Mouse (Mus musculus) heart, embryonic 13.5 days (tissue): ENCODE results near the gene H2-DMb1. TPM values are rescaled to one million over a fixed set of nuclear protein-coding genes. Genes with fewer than 3 reads are reported as not detected.
A peak's percentile ranks its signal among the peaks of the same experiment; 100 is the strongest.

Experiments
- ATAC-seq: fragments of 200-750 bp; cut with Nextera tagmentation; 2 replicates; pipeline ENCODE4 v1.8.0; 2017; ENCODE audit warnings: moderate TSS enrichment; ENCODE audit not compliant: insufficient number of reproducible peaks, low FRiP score, low TSS enrichment; ENCODE audit errors: extremely low read depth
- H3K27ac ChIP-seq: fragments of 300-500 bp; sonication (generic); replicated peaks from 2 replicates; pipeline ENCODE4 v1.5.1; 2015; ENCODE audit warnings: moderate library complexity, mild to moderate bottlenecking, inconsistent platforms
- H3K27me3 ChIP-seq: fragments of 300-500 bp; sonication (generic); replicated peaks from 2 replicates; pipeline ENCODE4 v1.6.1; 2015; ENCODE audit warnings: mild to moderate bottlenecking, inconsistent platforms
- H3K36me3 ChIP-seq: fragments of 300-500 bp; sonication (generic); 2 replicates; pipeline ENCODE4 v1.6.1; 2015; ENCODE audit warnings: mild to moderate bottlenecking, inconsistent platforms
- H3K4me1 ChIP-seq: fragments of 300-500 bp; sonication (generic); 2 replicates; pipeline ENCODE4 v1.6.1; 2015; ENCODE audit warnings: inconsistent platforms
- H3K4me2 ChIP-seq: fragments of 300-500 bp; sonication (generic); 2 replicates; pipeline ENCODE4 v1.6.1; 2015; ENCODE audit warnings: inconsistent platforms, mild to moderate bottlenecking, moderate library complexity
- H3K4me3 ChIP-seq: fragments of 300-500 bp; sonication (generic); 2 replicates; pipeline ENCODE4 v1.5.1; 2015; ENCODE audit warnings: moderate library complexity, mild to moderate bottlenecking, inconsistent platforms
- H3K9ac ChIP-seq: fragments of 300-500 bp; sonication (generic); 2 replicates; pipeline ENCODE4 v1.6.1; 2015; ENCODE audit warnings: inconsistent platforms, mild to moderate bottlenecking, moderate library complexity
- H3K9me3 ChIP-seq: fragments of 300-500 bp; sonication (generic); 2 replicates; pipeline ENCODE4 v1.6.1; 2016; ENCODE audit warnings: inconsistent platforms
- WGBS: fragments of 180-500 bp; shearing (Covaris S2); methylation state at CpG from one replicate; pipeline ENCODE4 v1.1.7; 2015; ENCODE audit warnings: mixed read lengths; 5-methylcytosine and 5-hydroxymethylcytosine counted together
- polyA plus RNA-seq: library from polyadenylated mRNA; unstranded; fragments of >200 nt; fragmentation: Nextera tagmentation; extraction: Ambion mirVana; gene quantifications from 2 replicates; pipeline ENCODE4 v1.2.1, GENCODE M21; 2015

Gene H2-DMb1
- polyA plus RNA-seq, 1 experiment from 2014 or later, result 0.27 TPM

DNA sequence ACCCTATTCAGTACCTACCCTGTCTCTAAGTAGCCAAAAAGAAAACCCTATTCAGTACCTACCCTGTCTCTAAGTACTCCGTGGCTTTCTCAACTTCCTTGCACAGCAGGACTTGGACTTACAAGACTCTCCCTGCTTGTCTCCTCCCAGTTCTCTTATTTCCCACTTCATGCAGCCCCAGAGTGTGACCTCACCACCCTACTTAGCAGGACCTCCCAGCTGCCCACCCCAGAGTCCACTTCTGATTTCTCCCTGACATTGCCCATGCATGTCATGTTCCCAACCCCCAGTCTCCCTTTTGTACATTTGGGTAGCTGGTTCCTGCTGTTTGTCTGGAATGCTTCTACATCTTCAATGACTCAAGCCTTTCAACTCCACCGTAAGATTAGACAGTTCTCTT, 29.4 kb upstream of the H2-DMb1 start:
- no peak for ATAC-seq
- H3K4me3 ChIP-seq, result peak overlapping the region; percentile 99
- H3K4me2 ChIP-seq, result peak overlapping the region; percentile 100
- no peaks in the 10 kb centered on the region for H3K9me3 ChIP-seq
- WGBS, result 8% methylated on average over 2 of the region's 2 CpGs
- peaks cover 1% of the 10 kb centered on the region; the same call in 1 of the 2 replicates for H3K27me3 ChIP-seq
- H3K9ac ChIP-seq, result peak overlapping the region; percentile 100
- H3K27ac ChIP-seq, result peak overlapping the region; percentile 100
- peaks cover 21% of the 10 kb centered on the region for H3K36me3 ChIP-seq
- H3K4me1 ChIP-seq, result peaks cover 44% of the 10 kb centered on the region

DNA sequence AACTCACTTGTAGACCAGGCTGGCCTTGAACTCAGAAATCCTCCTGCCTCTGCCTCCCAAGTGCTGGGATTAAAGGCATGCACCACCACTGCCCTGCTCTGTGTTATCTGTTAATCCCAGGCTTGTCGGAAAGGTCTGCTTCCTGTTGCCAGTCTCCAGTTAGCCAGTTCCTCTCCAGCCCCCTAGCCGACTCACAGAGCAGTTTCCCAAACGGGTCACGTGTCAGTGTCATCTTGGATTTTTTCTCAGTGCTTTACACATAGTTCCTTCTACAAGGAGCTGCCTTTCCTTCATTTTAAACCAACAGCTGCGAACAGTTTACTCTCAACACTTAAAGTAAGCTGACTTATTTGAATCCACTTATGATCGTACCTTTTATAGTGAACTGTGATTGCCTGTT, 28.2 kb upstream of the H2-DMb1 start:
- Histone ChIP-seq H3K36me3 (peaks cover 14% of the 10 kb centered on the region), H3K27me3 (peaks cover 10% of the 10 kb centered on the region; the same call in 1 of the 2 replicates), H3K4me2 (peak overlapping the region; percentile 100; the same call in 1 of the 2 replicates), H3K27ac (no peak overlapping the region), H3K4me1 (peaks cover 52% of the 10 kb centered on the region), H3K9me3 (no peaks in the 10 kb centered on the region), H3K9ac (no peak overlapping the region), H3K4me3 (no peak overlapping the region; the same call in 1 of the 2 replicates)
- WGBS, result 65% methylated on average over 6 of the region's 6 CpGs
- ATAC-seq, result no peak

DNA sequence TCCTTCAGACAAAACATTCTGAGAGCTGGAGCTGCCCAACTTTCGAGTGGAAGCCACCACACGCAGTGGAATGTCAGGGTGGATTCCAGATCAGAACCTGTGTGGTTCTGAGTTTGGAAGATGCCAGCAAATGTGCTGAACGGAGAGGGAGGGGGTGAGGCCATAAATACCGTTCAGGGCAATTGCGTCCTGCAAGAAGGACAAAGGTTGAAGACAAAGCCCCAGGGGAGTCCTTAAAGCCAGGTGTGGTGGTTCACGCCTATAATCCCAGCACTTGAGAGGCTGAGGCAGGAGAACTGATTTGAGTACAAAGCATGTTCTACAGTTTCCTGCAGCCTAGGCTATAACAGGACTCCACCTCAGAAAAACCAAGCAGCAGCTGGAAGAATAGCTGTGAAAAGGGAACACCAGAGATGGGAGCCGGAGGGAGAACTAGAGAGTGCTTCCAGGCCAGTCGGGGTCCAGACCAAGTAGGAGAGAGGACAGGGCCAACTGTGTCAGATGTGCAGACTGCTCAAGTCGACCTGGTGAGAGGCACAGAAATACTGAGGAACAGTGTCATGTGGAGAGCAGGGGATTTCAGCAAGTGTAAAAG, 25.9 kb upstream of the H2-DMb1 start:
- Histone ChIP-seq H3K9ac (no peak overlapping the region), H3K36me3 (peaks cover 14% of the 10 kb centered on the region), H3K27ac (no peak overlapping the region), H3K4me1 (peaks cover 52% of the 10 kb centered on the region), H3K4me2 (no peak overlapping the region), H3K9me3 (no peaks in the 10 kb centered on the region), H3K4me3 (no peak overlapping the region), H3K27me3 (peaks cover 15% of the 10 kb centered on the region; the same call in 1 of the 2 replicates)
- WGBS, result 59% methylated on average over 9 of the region's 9 CpGs
- ATAC-seq, result no peak

DNA sequence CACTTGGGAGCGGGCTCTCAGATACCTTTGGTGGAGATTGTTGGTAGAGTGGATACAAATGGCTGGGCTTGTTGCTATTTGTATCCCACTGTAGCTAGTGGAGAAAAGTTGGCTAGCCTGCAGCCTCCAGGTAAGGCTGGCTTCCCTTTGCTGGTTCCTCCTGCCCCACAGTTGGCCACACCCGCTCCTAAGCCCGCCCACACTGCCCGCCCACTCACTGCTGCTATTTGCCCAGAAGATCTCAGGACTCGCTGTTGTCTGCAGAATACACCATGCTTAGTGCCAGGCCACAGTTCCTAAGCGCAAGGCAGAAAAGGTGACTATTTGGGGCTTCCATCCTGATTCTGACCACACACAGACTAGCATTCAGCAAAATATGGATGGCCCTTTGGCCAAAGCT, 25.4 kb upstream of the H2-DMb1 start:
- H3K9me3 ChIP-seq, result no peaks in the 10 kb centered on the region
- no peak overlapping the region for H3K4me3 ChIP-seq
- ATAC-seq, result no peak
- H3K4me2 ChIP-seq, result no peak overlapping the region
- H3K27ac ChIP-seq, result no peak overlapping the region
- peaks cover 52% of the 10 kb centered on the region for H3K4me1 ChIP-seq
- H3K27me3 ChIP-seq, result peaks cover 15% of the 10 kb centered on the region; the same call in 1 of the 2 replicates
- H3K36me3 ChIP-seq, result peaks cover 14% of the 10 kb centered on the region
- WGBS, result 31% methylated on average over 6 of the region's 6 CpGs
- H3K9ac ChIP-seq, result no peak overlapping the region

DNA sequence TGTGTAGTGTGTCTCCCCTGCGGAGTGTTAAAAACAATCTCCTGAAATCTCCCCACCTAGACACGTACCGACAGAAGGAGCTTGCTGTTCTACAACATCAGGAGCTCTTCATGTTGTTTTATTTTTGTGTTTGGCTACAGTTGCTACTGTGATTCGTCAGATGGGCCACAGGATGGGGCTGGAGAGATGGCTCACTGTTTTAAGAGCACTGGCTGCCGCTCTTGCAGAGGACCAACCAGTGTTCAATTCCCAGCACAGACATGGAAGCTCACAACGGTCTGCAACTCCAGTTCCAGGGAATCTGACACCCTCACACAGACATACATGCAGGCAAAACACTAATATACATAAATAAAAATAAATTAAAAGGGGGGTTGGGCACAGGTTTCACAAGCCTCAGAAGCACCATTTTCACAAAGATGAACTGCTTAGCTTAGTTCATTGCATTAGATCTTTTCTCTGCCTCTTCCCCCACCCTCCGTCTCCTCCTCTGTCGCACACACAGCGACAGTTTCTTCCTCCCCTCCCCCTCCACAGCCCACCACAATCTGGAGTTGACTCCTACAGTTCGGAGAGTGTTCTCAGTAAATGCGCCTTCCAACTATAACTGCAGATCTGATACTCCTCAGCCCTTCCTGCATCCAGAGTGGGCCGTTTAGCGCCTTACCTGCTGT, 24.5 kb upstream of the H2-DMb1 start:
- no peak overlapping the region for H3K27ac ChIP-seq
- peaks cover 15% of the 10 kb centered on the region; the same call in 1 of the 2 replicates for H3K27me3 ChIP-seq
- peaks cover 49% of the 10 kb centered on the region for H3K4me1 ChIP-seq
- peaks cover 14% of the 10 kb centered on the region for H3K36me3 ChIP-seq
- H3K4me3 ChIP-seq, result no peak overlapping the region
- no peaks in the 10 kb centered on the region for H3K9me3 ChIP-seq
- ATAC-seq, result no peak
- WGBS, result 28% methylated on average over 13 of the region's 13 CpGs
- peak overlapping the region; percentile 8; the same call in 1 of the 2 replicates for H3K9ac ChIP-seq
- peak overlapping the region; percentile 20; the same call in 1 of the 2 replicates for H3K4me2 ChIP-seq

DNA sequence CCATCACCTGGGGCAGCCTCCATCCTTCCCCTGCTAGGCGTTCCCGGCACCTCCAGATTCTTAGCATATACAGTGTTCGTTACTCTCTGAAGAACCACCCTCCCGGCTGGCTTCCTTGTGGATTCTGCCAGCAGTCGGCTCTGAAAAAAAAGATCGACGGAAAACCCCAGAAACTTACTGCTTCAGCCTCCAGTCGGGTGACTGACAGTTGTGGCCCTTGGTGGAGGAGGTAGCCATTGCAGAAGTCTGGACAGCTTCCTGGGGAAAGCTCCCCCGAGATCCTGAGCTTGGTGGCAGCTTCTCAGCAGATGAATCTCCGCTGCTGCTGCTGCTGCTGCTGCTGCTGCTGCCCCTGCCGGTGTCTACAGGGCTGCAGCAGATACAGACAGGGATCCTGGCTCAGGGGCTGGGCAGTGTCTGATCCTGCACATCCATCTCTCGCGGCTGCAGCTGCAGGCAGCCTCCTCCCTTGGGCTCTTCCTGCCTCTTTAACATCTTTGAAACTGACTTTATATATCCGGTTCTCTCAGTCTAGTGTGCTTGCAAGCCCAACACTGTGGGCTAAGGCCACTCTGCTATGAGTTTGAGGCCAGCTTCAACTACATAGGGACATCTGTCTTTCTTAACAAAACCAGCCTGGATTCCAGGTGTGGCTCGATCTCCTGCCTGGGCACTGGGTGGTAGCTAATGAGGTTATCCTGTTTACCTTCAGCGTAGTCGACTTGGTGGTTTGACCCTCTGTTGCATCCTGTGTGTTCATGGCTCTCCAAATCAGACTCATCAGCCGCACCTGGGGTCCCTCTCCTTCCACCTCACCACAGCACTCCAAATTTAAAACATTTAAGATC, 23.7 kb upstream of the H2-DMb1 start:
- WGBS, result 19% methylated on average over 18 of the region's 18 CpGs
- ATAC-seq, result no peak
- H3K4me3 ChIP-seq, result no peak overlapping the region
- peaks cover 41% of the 10 kb centered on the region for H3K4me1 ChIP-seq
- peak overlapping the region; percentile 8; the same call in 1 of the 2 replicates for H3K9ac ChIP-seq
- H3K27ac ChIP-seq, result no peak overlapping the region
- peaks cover 15% of the 10 kb centered on the region; the same call in 1 of the 2 replicates for H3K27me3 ChIP-seq
- no peaks in the 10 kb centered on the region for H3K9me3 ChIP-seq
- peak overlapping the region; percentile 20; the same call in 1 of the 2 replicates for H3K4me2 ChIP-seq
- peaks cover 14% of the 10 kb centered on the region for H3K36me3 ChIP-seq

DNA sequence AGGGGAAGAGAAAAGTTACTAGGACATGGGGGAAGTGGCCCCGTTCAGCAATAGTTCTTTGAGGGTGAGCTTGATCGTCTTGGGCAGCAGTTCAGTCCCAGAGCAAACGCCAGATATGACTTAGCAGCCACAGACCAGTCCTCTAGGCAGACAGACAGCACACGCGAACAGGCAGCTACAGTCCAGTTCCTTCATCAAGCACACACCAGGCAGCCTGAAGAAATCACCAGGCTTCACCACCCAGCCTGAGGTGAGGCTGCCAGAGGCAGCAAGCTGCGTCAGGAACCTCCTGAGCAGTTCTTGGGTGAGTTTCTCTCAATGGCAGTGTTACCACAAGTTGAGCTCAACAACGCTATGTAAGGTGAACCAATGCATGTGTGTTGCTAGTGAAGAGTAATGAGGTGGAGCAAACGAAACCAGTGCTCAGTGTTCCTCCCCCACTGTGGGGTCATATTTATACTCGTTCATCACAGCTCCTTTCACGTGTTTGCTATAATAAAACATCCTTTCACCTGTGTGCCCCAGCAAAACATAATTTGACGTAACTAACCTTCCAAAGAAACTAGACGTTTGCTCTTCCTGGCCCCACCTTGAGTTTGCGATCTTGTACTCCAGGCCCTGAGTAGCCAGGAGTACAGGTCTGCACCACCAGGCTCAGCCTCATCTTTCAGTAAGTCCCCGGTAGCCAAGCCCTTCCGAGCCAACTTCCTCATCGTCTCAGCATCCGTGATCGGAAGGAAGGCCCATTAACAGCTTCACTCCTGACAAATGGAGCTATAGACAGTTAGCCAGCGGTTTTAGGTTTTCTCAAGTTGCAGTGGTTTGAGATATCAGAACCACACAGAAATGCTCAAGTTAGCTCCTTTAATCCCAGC, 22.6 kb upstream of the H2-DMb1 start:
- Histone ChIP-seq H3K4me1 (peaks cover 32% of the 10 kb centered on the region), H3K36me3 (peaks cover 14% of the 10 kb centered on the region), H3K4me3 (no peak overlapping the region), H3K27ac (no peak overlapping the region), H3K27me3 (peaks cover 15% of the 10 kb centered on the region; the same call in 1 of the 2 replicates), H3K9me3 (no peaks in the 10 kb centered on the region), H3K9ac (no peak overlapping the region), H3K4me2 (no peak overlapping the region)
- no peak for ATAC-seq
- WGBS, result 74% methylated on average over 19 of the region's 19 CpGs

DNA sequence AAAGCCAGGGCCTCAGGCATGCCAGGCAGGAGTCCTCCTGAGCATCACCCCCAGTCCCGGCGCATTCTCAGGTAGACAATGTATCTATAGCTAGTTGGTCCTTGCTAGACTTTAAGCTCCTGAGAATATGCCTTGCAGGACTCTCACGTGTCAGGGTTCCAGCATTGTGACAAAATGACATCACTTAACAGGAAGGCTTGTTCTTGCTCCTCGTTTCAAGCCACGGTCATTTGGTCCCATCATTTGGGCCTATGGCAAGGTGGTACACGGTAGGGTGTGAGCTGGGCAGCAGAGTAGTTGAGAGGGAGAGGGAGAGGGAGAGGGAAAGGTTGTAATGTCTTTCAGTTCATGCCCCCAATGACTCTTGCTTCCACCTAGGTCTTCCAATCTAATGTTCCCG, 21.0 kb upstream of the H2-DMb1 start:
- H3K9ac ChIP-seq, result no peak overlapping the region
- peaks cover 30% of the 10 kb centered on the region for H3K4me1 ChIP-seq
- no peaks in the 10 kb centered on the region for H3K9me3 ChIP-seq
- ATAC-seq, result no peak
- H3K27me3 ChIP-seq, result peaks cover 29% of the 10 kb centered on the region
- H3K27ac ChIP-seq, result no peak overlapping the region
- H3K4me3 ChIP-seq, result no peak overlapping the region
- WGBS, result 78% methylated on average over 7 of the region's 7 CpGs
- peaks cover under 1% of the 10 kb centered on the region for H3K36me3 ChIP-seq
- no peak overlapping the region for H3K4me2 ChIP-seq

DNA sequence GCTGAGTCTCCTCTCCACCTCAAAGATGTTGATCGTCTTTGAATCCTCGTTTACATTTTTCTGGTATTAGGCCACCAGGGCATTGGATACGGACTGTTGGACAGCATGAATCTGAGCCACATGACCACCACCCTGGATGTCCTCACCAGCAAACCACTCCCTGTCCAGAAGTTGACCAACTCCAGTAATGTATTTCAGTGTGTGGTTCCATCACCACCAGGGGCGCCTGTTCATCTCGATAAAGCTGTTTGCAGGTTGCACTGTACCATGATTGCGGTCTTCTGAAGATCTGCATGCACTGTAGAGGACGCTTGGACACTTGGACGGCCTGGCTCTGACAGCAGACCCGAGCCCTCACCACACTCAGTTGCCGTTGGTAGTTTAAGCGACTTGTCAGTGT, 19.6 kb upstream of the H2-DMb1 start:
- peaks cover 16% of the 10 kb centered on the region for H3K4me1 ChIP-seq
- no peak overlapping the region for H3K4me3 ChIP-seq
- H3K27ac ChIP-seq, result no peak overlapping the region
- 75% methylated on average over 11 of the region's 11 CpGs for WGBS
- ATAC-seq, result no peak
- no peaks in the 10 kb centered on the region for H3K36me3 ChIP-seq
- no peak overlapping the region for H3K4me2 ChIP-seq
- no peak overlapping the region for H3K9ac ChIP-seq
- peaks cover 43% of the 10 kb centered on the region for H3K27me3 ChIP-seq
- H3K9me3 ChIP-seq, result no peaks in the 10 kb centered on the region

DNA sequence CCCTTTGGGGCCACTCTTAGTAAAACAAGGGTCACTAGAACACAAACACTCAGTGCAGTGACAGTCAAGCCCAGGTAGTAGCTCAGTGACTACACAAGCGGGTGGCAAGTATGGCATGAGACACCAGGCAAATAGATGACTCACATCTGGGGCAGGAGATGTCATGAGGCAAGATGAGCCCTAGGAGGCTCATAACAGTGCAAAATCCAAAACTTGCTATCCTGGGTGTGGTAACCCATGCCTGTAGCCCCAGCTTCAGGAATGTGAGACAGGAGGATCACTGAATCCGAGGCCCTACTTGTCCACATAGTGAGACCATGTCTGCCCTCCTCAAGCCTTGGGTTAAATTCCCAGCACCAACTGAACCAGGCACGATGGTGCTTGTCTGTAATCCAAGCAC, 18.4 kb upstream of the H2-DMb1 start:
- WGBS, result 68% methylated on average over 3 of the region's 3 CpGs
- ATAC-seq, result no peak
- Histone ChIP-seq H3K4me2 (no peak overlapping the region), H3K9ac (no peak overlapping the region), H3K4me1 (peaks cover 11% of the 10 kb centered on the region), H3K9me3 (no peaks in the 10 kb centered on the region), H3K36me3 (no peaks in the 10 kb centered on the region), H3K27me3 (peaks cover 44% of the 10 kb centered on the region), H3K4me3 (no peak overlapping the region), H3K27ac (no peak overlapping the region)
